Mouse (Mus musculus) neural tube, embryonic 14.5 days (tissue): Measurements from ENCODE around the gene Leng1. TPM values are rescaled to one million over a fixed set of nuclear protein-coding genes. Genes with fewer than 3 reads are reported as not detected.

ENCODE experiments used
- ATAC-seq: fragments of 200-750 bp; cut with Nextera tagmentation; 2 replicates; pipeline ENCODE4 v1.8.0; 2017; ENCODE audit warnings: low read depth, mild to moderate bottlenecking, moderate TSS enrichment, moderate library complexity
- H3K27ac ChIP-seq: fragments of 300-500 bp; sonication (generic); 2 replicates; pipeline ENCODE4 v1.5.1; 2014; ENCODE audit warnings: low read depth, mild to moderate bottlenecking, control low read depth, low read length, moderate library complexity, mixed read lengths
- H3K27me3 ChIP-seq: fragments of 300-500 bp; sonication (generic); 2 replicates; pipeline ENCODE4 v1.6.1; 2014; ENCODE audit warnings: low read length; ENCODE audit not compliant: control insufficient read depth, insufficient read depth
- H3K36me3 ChIP-seq: fragments of 300-500 bp; sonication (generic); 2 replicates; pipeline ENCODE4 v1.6.1; 2014; ENCODE audit warnings: low read length, mixed read lengths; ENCODE audit not compliant: control insufficient read depth, insufficient read depth
- H3K4me1 ChIP-seq: fragments of 300-500 bp; sonication (generic); 2 replicates; pipeline ENCODE4 v1.6.1; 2014; ENCODE audit warnings: low read length; ENCODE audit not compliant: control insufficient read depth, insufficient read depth
- H3K4me2 ChIP-seq: fragments of 300-500 bp; sonication (generic); 2 replicates; pipeline ENCODE4 v1.6.1; 2014; ENCODE audit warnings: mild to moderate bottlenecking, low read depth, low read length, control low read depth
- H3K4me3 ChIP-seq: fragments of 300-500 bp; sonication (generic); 2 replicates; pipeline ENCODE4 v1.5.1; 2014; ENCODE audit warnings: low read depth, low read length, control low read depth, mixed read lengths
- H3K9ac ChIP-seq: fragments of 300-500 bp; sonication (generic); replicated peaks from 2 replicates; pipeline ENCODE4 v1.6.1; 2014; ENCODE audit warnings: low read depth, mild to moderate bottlenecking, control low read depth, low read length, mixed read lengths
- H3K9me3 ChIP-seq: fragments of 300-500 bp; sonication (generic); 2 replicates; pipeline ENCODE4 v1.6.1; 2016; ENCODE audit warnings: low read length; ENCODE audit not compliant: control insufficient read depth
- WGBS: fragments of 180-500 bp; shearing (Covaris S2); extraction: QIAGEN DNeasy Blood & Tissue Kit; methylation state at CpG from one replicate; pipeline ENCODE4 v1.1.7; 2014; 5-methylcytosine and 5-hydroxymethylcytosine counted together
- microRNA-seq: library from miRNA; unstranded; fragments of <30 nt; microRNA quantifications from one replicate; pipeline ENCODE4, GENCODE M21; 2016
- polyA plus RNA-seq: library from polyadenylated mRNA; unstranded; fragments of >200 nt; fragmentation: Nextera tagmentation; extraction: Ambion mirVana; gene quantifications from 2 replicates; pipeline ENCODE4 v1.2.1, GENCODE M21; 2014

The Leng1 gene
- polyA plus RNA-seq, 1 experiment from 2014 or later = 11.0 TPM

DNA sequence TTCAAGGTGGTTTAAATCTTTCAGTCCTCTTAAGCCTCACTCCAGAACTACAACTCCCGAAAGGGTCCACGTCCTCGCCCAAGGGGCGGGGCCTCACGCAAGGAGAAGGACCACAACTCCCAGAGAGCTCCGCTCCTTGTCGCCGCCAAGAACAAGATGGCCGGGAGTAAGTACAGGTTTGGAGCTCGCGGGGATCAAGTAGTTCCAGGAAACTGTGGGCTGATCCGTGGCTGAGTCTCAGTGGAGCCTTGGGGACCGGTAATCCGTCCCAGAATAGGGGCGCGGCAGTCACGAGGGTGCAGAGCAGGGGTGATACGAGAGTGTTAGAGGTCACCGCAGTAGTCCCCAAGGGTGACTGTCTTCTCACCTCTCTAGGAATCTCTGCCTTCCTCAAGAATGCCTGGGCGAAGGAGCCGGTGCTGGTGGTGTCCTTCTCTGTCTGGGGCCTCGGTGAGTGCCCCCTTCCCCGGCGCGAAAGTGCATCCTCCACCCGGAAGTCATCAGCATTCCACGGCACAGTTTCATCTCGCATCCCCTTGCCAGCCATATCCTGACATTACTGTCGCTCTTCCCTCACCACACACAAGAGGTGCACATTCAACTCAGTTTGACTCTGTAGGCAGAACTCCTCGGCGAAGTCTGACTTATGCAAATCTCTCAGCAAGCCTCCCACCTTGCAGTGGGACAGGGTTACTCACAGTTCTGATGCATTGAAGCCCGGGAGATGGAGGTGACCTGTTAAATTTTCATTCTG is 48.2 kb downstream of the Leng1 start, which contains the start of gene Ndufa3:
Ndufa3 (plus strand) TSS at position 132 of the 754 bp plus-strand sequence.
- H3K27ac ChIP-seq = peak within 1 kb of the TSS; percentile 53
- H3K36me3 ChIP-seq = peaks cover 6% of the 10 kb centered on the region; the same call in 1 of the 2 replicates
- ATAC-seq = peak; percentile 97
- H3K4me1 ChIP-seq = no peaks in the 10 kb centered on the region
- no peaks in the 10 kb centered on the region for H3K9me3 ChIP-seq
- H3K9ac ChIP-seq = peak within 1 kb of the TSS; percentile 82
- peak within 1 kb of the TSS; percentile 66 for H3K4me3 ChIP-seq
- peak within 1 kb of the TSS; percentile 81 for H3K4me2 ChIP-seq
- WGBS = 1% methylated on average over 32 of the region's 32 CpGs
- H3K27me3 ChIP-seq = no peaks in the 10 kb centered on the region

- no peaks in the 10 kb centered on the region for H3K27me3 ChIP-seq
- no peak overlapping the region for H3K27ac ChIP-seq
- 43% methylated on average over 6 of the region's 6 CpGs for WGBS
- no peak overlapping the region for H3K9ac ChIP-seq
- H3K9me3 ChIP-seq = no peaks in the 10 kb centered on the region
- peaks cover 6% of the 10 kb centered on the region; the same call in 1 of the 2 replicates for H3K36me3 ChIP-seq
- H3K4me3 ChIP-seq = peak overlapping the region; percentile 66; the same call in 1 of the 2 replicates
- no peaks in the 10 kb centered on the region for H3K4me1 ChIP-seq
- peak; percentile 25 for ATAC-seq
- H3K4me2 ChIP-seq = 0 out of 2 replicates have a peak overlapping the region, but pooled peaks have one; percentile 81
These were observed 49.0 kb downstream of the Leng1 start for GRCm38 (mm10) chr7:3616389-3617241.

- H3K36me3 ChIP-seq = peaks cover 6% of the 10 kb centered on the region; the same call in 1 of the 2 replicates
- 0 out of 2 replicates have a peak within 1 kb of the TSS, but pooled peaks have one; percentile 81 for H3K4me2 ChIP-seq
- no peaks in the 10 kb centered on the region for H3K9me3 ChIP-seq
- no peak within 1 kb of the TSS for H3K9ac ChIP-seq
- H3K4me1 ChIP-seq = no peaks in the 10 kb centered on the region
- no peaks in the 10 kb centered on the region for H3K27me3 ChIP-seq
- 87% methylated on average over 4 of the region's 4 CpGs for WGBS
- no peak for ATAC-seq
- H3K4me3 ChIP-seq = peak within 1 kb of the TSS; percentile 66; the same call in 1 of the 2 replicates
- H3K27ac ChIP-seq = no peak within 1 kb of the TSS
These were observed 49.6 kb downstream of the Leng1 start, which contains the start of gene Oscar for GRCm38 (mm10) chr7:3616057-3616388. Gene Oscar, minus strand, starts transcription at chr7:3616157.

DNA sequence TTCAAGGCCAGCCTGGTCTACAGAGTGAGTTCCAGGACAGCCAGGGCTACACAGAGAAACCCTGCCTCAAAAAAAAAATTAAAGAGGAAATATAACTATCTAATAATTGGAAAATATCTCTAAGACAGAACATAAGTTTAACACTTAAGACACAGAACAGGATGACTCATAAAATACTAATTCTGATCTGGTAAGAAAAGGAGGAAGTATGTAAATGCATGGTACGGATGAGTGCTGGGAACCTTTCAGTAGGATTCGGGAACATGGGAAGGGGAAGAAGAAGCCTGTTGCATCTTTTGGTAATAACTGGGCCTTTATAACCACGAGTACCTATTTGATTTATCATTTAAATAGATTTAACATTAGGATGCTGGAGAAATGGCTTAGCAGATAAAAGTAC is 51.6 kb downstream of the Leng1 start:
- Histone ChIP-seq H3K36me3 (no peaks in the 10 kb centered on the region), H3K27ac (no peak overlapping the region), H3K9ac (no peak overlapping the region), H3K4me2 (no peak overlapping the region), H3K27me3 (no peaks in the 10 kb centered on the region), H3K4me3 (no peak overlapping the region), H3K9me3 (no peaks in the 10 kb centered on the region), H3K4me1 (no peaks in the 10 kb centered on the region)
- no peak for ATAC-seq
- 88% methylated on average over 3 of the region's 3 CpGs for WGBS

DNA sequence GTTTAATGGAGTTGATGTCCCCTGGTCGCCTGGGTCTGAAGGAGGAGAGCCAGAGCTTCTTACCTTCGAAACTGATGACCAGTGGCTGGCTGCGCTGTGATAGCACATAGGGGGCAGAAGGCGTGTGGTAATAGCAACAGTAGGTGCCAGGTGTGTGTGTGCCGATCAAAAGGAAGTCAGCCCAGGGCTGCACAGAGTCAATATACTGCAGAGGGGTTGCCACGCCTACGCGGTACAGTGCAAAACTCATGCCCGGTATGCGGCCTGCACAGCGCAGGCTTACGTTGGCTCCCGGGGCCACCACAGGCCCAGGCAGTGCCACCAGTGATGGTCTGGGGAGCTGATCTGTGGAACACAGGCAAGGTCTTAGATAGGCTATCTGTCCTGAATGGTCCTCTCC is 54.6 kb downstream of the Leng1 start:
- WGBS = 88% methylated on average over 13 of the region's 13 CpGs

GRCm38 (mm10) chr7:3610437-3610836 is 55.2 kb downstream of the Leng1 start:
- Histone ChIP-seq H3K27ac (no peak overlapping the region), H3K4me1 (no peaks in the 10 kb centered on the region), H3K9ac (no peak overlapping the region), H3K4me2 (no peak overlapping the region), H3K9me3 (no peaks in the 10 kb centered on the region), H3K36me3 (no peaks in the 10 kb centered on the region), H3K4me3 (no peak overlapping the region), H3K27me3 (no peaks in the 10 kb centered on the region)
- WGBS = 92% methylated on average over 3 of the region's 3 CpGs
- ATAC-seq = no peak

More for the DNA sequence above, 54.6 kb downstream of the Leng1 start:
- no peak for ATAC-seq
- Histone ChIP-seq H3K27ac (no peak overlapping the region), H3K27me3 (no peaks in the 10 kb centered on the region), H3K4me2 (no peak overlapping the region), H3K9ac (no peak overlapping the region), H3K4me3 (no peak overlapping the region), H3K4me1 (no peaks in the 10 kb centered on the region), H3K36me3 (no peaks in the 10 kb centered on the region), H3K9me3 (no peaks in the 10 kb centered on the region)

Small RNA genes lying within 50 kb of the gene (microRNA-seq; reads per million reads assigned to microRNA genes)
- gene Mir3572 = 2.6 reads per million

Other genes starting within 250 kb of the Leng1 start
- gene Cacng6, start 241.6 kb downstream of the Leng1 start, polyA plus RNA-seq = 0.29 TPM in 1 of 2 replicates, not detected in the other
- not detected in 2 replicates for gene Tarm1, start 163.2 kb downstream of the Leng1 start, polyA plus RNA-seq
- 0.44 and 0.63 TPM in 2 replicates for gene Oscar, start 49.7 kb downstream of the Leng1 start, polyA plus RNA-seq
- gene Ndufa3, start 48.5 kb downstream of the Leng1 start, polyA plus RNA-seq = 447 and 581 TPM in 2 replicates
- gene Tfpt, start 35.9 kb downstream of the Leng1 start, polyA plus RNA-seq = 31.7 and 37.7 TPM in 2 replicates
- gene Prpf31, start 35.9 kb downstream of the Leng1 start, polyA plus RNA-seq = 76.8 and 86.8 TPM in 2 replicates
- 40.5 and 47.7 TPM in 2 replicates for gene Cnot3, start 20.6 kb downstream of the Leng1 start, polyA plus RNA-seq
- gene Tmc4, start 11.7 kb upstream of the Leng1 start, polyA plus RNA-seq = 4.1 and 6.2 TPM in 2 replicates
- 255 and 265 TPM in 2 replicates for gene Tsen34, start 27.0 kb upstream of the Leng1 start, polyA plus RNA-seq
- 74.9 and 76.4 TPM in 2 replicates for gene Mboat7, start 27.7 kb upstream of the Leng1 start, polyA plus RNA-seq
- 703 and 810 TPM in 2 replicates for gene Rps9, start 38.2 kb upstream of the Leng1 start, polyA plus RNA-seq
- 0.12 and 0.35 TPM in 2 replicates for gene Pirb, start 54.6 kb upstream of the Leng1 start, polyA plus RNA-seq
- not detected in 2 replicates for gene Gm15448, start 159.8 kb upstream of the Leng1 start, polyA plus RNA-seq
- gene Pira2, start 179.2 kb upstream of the Leng1 start, polyA plus RNA-seq = not detected in 2 replicates
- gene Gm14548, start 232.3 kb upstream of the Leng1 start, polyA plus RNA-seq = not detected in 2 replicates
- gene Lilra6, start 249.7 kb upstream of the Leng1 start, polyA plus RNA-seq = not detected in 2 replicates